Mouse (Mus musculus) spleen, postnatal 36 days (tissue): Measurements from ENCODE around the gene Ccdc122.
"Not testable (repeated sequence)": the region's sequence is repeated elsewhere in the genome, so short reads cannot be mapped to it uniquely, and the experiment has no call there.

Experiments used
- DNase-seq, 2 experiments: peaks; one replicate each; pipeline ENCODE4 v3.0.0; 2022; ENCODE audit warnings: low spot score in 2 of 2, mixed read lengths in 1 of 2

The Ccdc122 gene

GRCm38 (mm10) chr14:77036226-77037046, at the start of gene Ccdc122, which contains the start of gene Lacc1:
Gene Ccdc122 (plus strand): TSS chr14:77036772.
Gene Lacc1 (minus strand): TSS chr14:77036904.
- peak; percentile 79 to 81 for DNase-seq

GRCm38 (mm10) chr14:76990351-76990750, 46.2 kb upstream of the Ccdc122 start:
- not testable (repeated sequence) for DNase-seq

- no peak for DNase-seq
Measured at GRCm38 (mm10) chr14:77004740-77005139, 31.8 kb upstream of the Ccdc122 start.

- DNase-seq = no peak
Measured at GRCm38 (mm10) chr14:77005566-77005965, 31.0 kb upstream of the Ccdc122 start.

- peak; percentile 47 to 53 for DNase-seq
Measured at GRCm38 (mm10) chr14:77008238-77008637, 28.3 kb upstream of the Ccdc122 start.

- DNase-seq = peak; percentile 14 to 36
Measured at GRCm38 (mm10) chr14:77011804-77012203, 24.8 kb upstream of the Ccdc122 start.

GRCm38 (mm10) chr14:77016783-77017182, 19.8 kb upstream of the Ccdc122 start:
- DNase-seq = not testable (repeated sequence)

- DNase-seq = no peak
Measured at GRCm38 (mm10) chr14:77017211-77017610, 19.4 kb upstream of the Ccdc122 start.

- DNase-seq = no peak
Measured at GRCm38 (mm10) chr14:77024499-77024898, 12.1 kb upstream of the Ccdc122 start.

- no peak for DNase-seq
Measured at GRCm38 (mm10) chr14:77029319-77030054, 7.1 kb upstream of the Ccdc122 start.

GRCm38 (mm10) chr14:77030808-77031207, 5.8 kb upstream of the Ccdc122 start:
- DNase-seq = no peak

GRCm38 (mm10) chr14:77032433-77032832, 4.1 kb upstream of the Ccdc122 start:
- DNase-seq = no peak

- DNase-seq = peak in 1 of 2 experiments; percentile 22
Measured at GRCm38 (mm10) chr14:77033391-77033790, 3.2 kb upstream of the Ccdc122 start.

- DNase-seq = peak in 1 of 2 experiments; percentile 29
Measured at GRCm38 (mm10) chr14:77034175-77034915, 2.2 kb upstream of the Ccdc122 start.

GRCm38 (mm10) chr14:77034970-77035369, 1.6 kb upstream of the Ccdc122 start:
- no peak for DNase-seq

- DNase-seq = no peak
Measured at GRCm38 (mm10) chr14:77037330-77037729, 758 bp downstream of the Ccdc122 start.

- no peak for DNase-seq
Measured at GRCm38 (mm10) chr14:77037832-77038425, 1.4 kb downstream of the Ccdc122 start.

GRCm38 (mm10) chr14:77053288-77053687, 16.7 kb downstream of the Ccdc122 start:
- no peak for DNase-seq

- DNase-seq = no peak
Measured at GRCm38 (mm10) chr14:77069361-77069760, 32.8 kb downstream of the Ccdc122 start.

GRCm38 (mm10) chr14:77081248-77081647, 44.7 kb downstream of the Ccdc122 start:
- DNase-seq = no peak

- no peak for DNase-seq
Measured at GRCm38 (mm10) chr14:77100285-77100684, 63.7 kb downstream of the Ccdc122 start.

- DNase-seq = not testable (repeated sequence)
Measured at GRCm38 (mm10) chr14:77110622-77111021, 74.0 kb downstream of the Ccdc122 start.
